Mouse (Mus musculus): Measurements from ENCODE around the gene Tra2a.

The Tra2a gene

GRCm38 (mm10) chr6:49252207-49252606 lies 11.6 kb downstream of the Tra2a start:
- no peaks in the 10 kb centered on the region for H3K9me3 ChIP-seq (ENCODE audit: low read length)
- TF ChIP-seq POU5F1 (IDR thresholded peaks at IDR 0.05; ENCODE audit: borderline replicate concordance, low read length) (no peak), CTCF (conservative IDR thresholded peaks at IDR 0.05; ENCODE audit: low read length) (no peak), NANOG (IDR thresholded peaks at IDR 0.05; ENCODE audit: borderline replicate concordance, low read length) (no peak)
- peaks cover 74% of the 10 kb centered on the region for H3K36me3 ChIP-seq (ENCODE audit: insufficient read depth, low read length)
- H3K27me3 ChIP-seq (ENCODE audit: insufficient read depth, low read length) = no peaks in the 10 kb centered on the region
- no peak overlapping the region for H3K4me3 ChIP-seq (replicated peaks; ENCODE audit: low read length)
- H3K4me1 ChIP-seq (replicated peaks; ENCODE audit: low read depth, low read length) = peaks cover 75% of the 10 kb centered on the region

- Histone ChIP-seq H3K9me3 (ENCODE audit: low read length) (no peaks in the 10 kb centered on the region), H3K4me1 (replicated peaks; ENCODE audit: low read depth, low read length) (peaks cover 65% of the 10 kb centered on the region), H3K27me3 (ENCODE audit: insufficient read depth, low read length) (no peaks in the 10 kb centered on the region), H3K4me3 (replicated peaks; ENCODE audit: low read length) (no peak overlapping the region), H3K36me3 (ENCODE audit: insufficient read depth, low read length) (peaks cover 80% of the 10 kb centered on the region)
- TF ChIP-seq POU5F1 (IDR thresholded peaks at IDR 0.05; ENCODE audit: borderline replicate concordance, low read length) (no peak), CTCF (conservative IDR thresholded peaks at IDR 0.05; ENCODE audit: low read length) (peak; percentile 45)
Observed at GRCm38 (mm10) chr6:49251199-49251598, 12.6 kb downstream of the Tra2a start.

GRCm38 (mm10) chr6:49247246-49247645 lies 16.6 kb downstream of the Tra2a start:
- TF ChIP-seq NANOG (IDR thresholded peaks at IDR 0.05; ENCODE audit: borderline replicate concordance, low read length) (no peak), CTCF (conservative IDR thresholded peaks at IDR 0.05; ENCODE audit: low read length) (peak; percentile 66)
- Histone ChIP-seq H3K36me3 (ENCODE audit: insufficient read depth, low read length) (peaks cover 96% of the 10 kb centered on the region), H3K4me3 (replicated peaks; ENCODE audit: low read length) (no peak overlapping the region), H3K4me1 (replicated peaks; ENCODE audit: low read depth, low read length) (peaks cover 34% of the 10 kb centered on the region), H3K27me3 (ENCODE audit: insufficient read depth, low read length) (no peaks in the 10 kb centered on the region), H3K9me3 (ENCODE audit: low read length) (no peaks in the 10 kb centered on the region)

- TF ChIP-seq CTCF (conservative IDR thresholded peaks at IDR 0.05; ENCODE audit: low read length) (no peak), NANOG (IDR thresholded peaks at IDR 0.05; ENCODE audit: borderline replicate concordance, low read length) (no peak), POU5F1 (IDR thresholded peaks at IDR 0.05; ENCODE audit: borderline replicate concordance, low read length) (no peak)
- H3K36me3 ChIP-seq (ENCODE audit: insufficient read depth, low read length) = peaks cover 52% of the 10 kb centered on the region
- H3K4me3 ChIP-seq (replicated peaks; ENCODE audit: low read length) = no peak overlapping the region
- no peaks in the 10 kb centered on the region; the same call in 1 of the 2 replicates for H3K27me3 ChIP-seq (ENCODE audit: insufficient read depth, low read length)
- no peaks in the 10 kb centered on the region for H3K9me3 ChIP-seq (ENCODE audit: low read length)
- H3K4me1 ChIP-seq (replicated peaks; ENCODE audit: low read depth, low read length) = peaks cover 19% of the 10 kb centered on the region
Observed at GRCm38 (mm10) chr6:49242331-49242730, 21.5 kb downstream of the Tra2a start.

GRCm38 (mm10) chr6:49241562-49241961 lies 22.3 kb downstream of the Tra2a start:
- TF ChIP-seq NANOG (IDR thresholded peaks at IDR 0.05; ENCODE audit: borderline replicate concordance, low read length) = no peak
- Histone ChIP-seq H3K36me3 (ENCODE audit: insufficient read depth, low read length) (peaks cover 44% of the 10 kb centered on the region), H3K9me3 (ENCODE audit: low read length) (no peaks in the 10 kb centered on the region), H3K27me3 (ENCODE audit: insufficient read depth, low read length) (no peaks in the 10 kb centered on the region; the same call in 1 of the 2 replicates), H3K4me1 (replicated peaks; ENCODE audit: low read depth, low read length) (peaks cover 18% of the 10 kb centered on the region), H3K4me3 (replicated peaks; ENCODE audit: low read length) (no peak overlapping the region)

- Histone ChIP-seq H3K36me3 (ENCODE audit: insufficient read depth, low read length) (no peaks in the 10 kb centered on the region), H3K4me3 (replicated peaks; ENCODE audit: low read length) (0 out of 2 replicates have a peak overlapping the region, but pooled peaks have one; percentile 4), H3K9me3 (ENCODE audit: low read length) (no peaks in the 10 kb centered on the region), H3K27me3 (ENCODE audit: insufficient read depth, low read length) (no peaks in the 10 kb centered on the region; the same call in 1 of the 2 replicates), H3K4me1 (replicated peaks; ENCODE audit: low read depth, low read length) (peaks cover 16% of the 10 kb centered on the region)
- TF ChIP-seq CTCF (conservative IDR thresholded peaks at IDR 0.05; ENCODE audit: low read length) = peak; percentile 13; the same call in 1 of the 2 replicates
- no peak for TF ChIP-seq POU5F1 (IDR thresholded peaks at IDR 0.05; ENCODE audit: borderline replicate concordance, low read length)
- peak; percentile 47 for TF ChIP-seq NANOG (IDR thresholded peaks at IDR 0.05; ENCODE audit: borderline replicate concordance, low read length)
Observed at GRCm38 (mm10) chr6:49236331-49236730, 27.5 kb downstream of the Tra2a start.

- no peak overlapping the region for H3K4me3 ChIP-seq (replicated peaks; ENCODE audit: low read length)
- TF ChIP-seq NANOG (IDR thresholded peaks at IDR 0.05; ENCODE audit: borderline replicate concordance, low read length) = no peak
- peak; percentile 98 for TF ChIP-seq CTCF (conservative IDR thresholded peaks at IDR 0.05; ENCODE audit: low read length)
- peaks cover 20% of the 10 kb centered on the region for H3K4me1 ChIP-seq (replicated peaks; ENCODE audit: low read depth, low read length)
- H3K9me3 ChIP-seq (ENCODE audit: low read length) = no peaks in the 10 kb centered on the region
- no peaks in the 10 kb centered on the region for H3K27me3 ChIP-seq (ENCODE audit: insufficient read depth, low read length)
- H3K36me3 ChIP-seq (ENCODE audit: insufficient read depth, low read length) = no peaks in the 10 kb centered on the region
Observed at GRCm38 (mm10) chr6:49233356-49233755, 30.5 kb downstream of the Tra2a start.

- TF ChIP-seq NANOG (IDR thresholded peaks at IDR 0.05; ENCODE audit: borderline replicate concordance, low read length) (no peak), CTCF (conservative IDR thresholded peaks at IDR 0.05; ENCODE audit: low read length) (peak; percentile 60), POU5F1 (IDR thresholded peaks at IDR 0.05; ENCODE audit: borderline replicate concordance, low read length) (no peak)
- no peaks in the 10 kb centered on the region for H3K27me3 ChIP-seq (ENCODE audit: insufficient read depth, low read length)
Observed at GRCm38 (mm10) chr6:49228126-49228679, 35.6 kb downstream of the Tra2a start.

GRCm38 (mm10) chr6:49227184-49227735 lies 36.6 kb downstream of the Tra2a start:
- TF ChIP-seq POU5F1 (IDR thresholded peaks at IDR 0.05; ENCODE audit: borderline replicate concordance, low read length) (no peak), NANOG (IDR thresholded peaks at IDR 0.05; ENCODE audit: borderline replicate concordance, low read length) (no peak), CTCF (conservative IDR thresholded peaks at IDR 0.05; ENCODE audit: low read length) (peak; percentile 52)
- peaks cover 24% of the 10 kb centered on the region; the same call in 1 of the 2 replicates for H3K4me1 ChIP-seq (replicated peaks; ENCODE audit: low read depth, low read length)

More at GRCm38 (mm10) chr6:49228126-49228679, 35.6 kb downstream of the Tra2a start:
- H3K4me1 ChIP-seq (replicated peaks; ENCODE audit: low read depth, low read length) = peaks cover 25% of the 10 kb centered on the region; the same call in 1 of the 2 replicates
- no peaks in the 10 kb centered on the region for H3K36me3 ChIP-seq (ENCODE audit: insufficient read depth, low read length)
- no peak overlapping the region for H3K4me3 ChIP-seq (replicated peaks; ENCODE audit: low read length)
- H3K9me3 ChIP-seq (ENCODE audit: low read length) = no peaks in the 10 kb centered on the region

More at GRCm38 (mm10) chr6:49227184-49227735, 36.6 kb downstream of the Tra2a start:
- H3K9me3 ChIP-seq (ENCODE audit: low read length) = no peaks in the 10 kb centered on the region
- no peaks in the 10 kb centered on the region for H3K27me3 ChIP-seq (ENCODE audit: insufficient read depth, low read length)
- no peak overlapping the region for H3K4me3 ChIP-seq (replicated peaks; ENCODE audit: low read length)
- no peaks in the 10 kb centered on the region for H3K36me3 ChIP-seq (ENCODE audit: insufficient read depth, low read length)
